Mouse (Mus musculus) hindbrain, embryonic 12.5 days (tissue): ENCODE results near the gene Etfb. TPM values are rescaled to one million over a fixed set of nuclear protein-coding genes. Genes with fewer than 3 reads are reported as not detected.
A peak's percentile ranks its signal among the peaks of the same experiment; 100 is the strongest.

Source experiments
- ATAC-seq: fragments of 200-750 bp; cut with Nextera tagmentation; 2 replicates; pipeline ENCODE4 v1.8.0; 2017; ENCODE audit warnings: moderate TSS enrichment; ENCODE audit not compliant: low FRiP score
- H3K27ac ChIP-seq: fragments of 300-500 bp; sonication (generic); 2 replicates; pipeline ENCODE4 v1.5.1; 2016; ENCODE audit warnings: mild to moderate bottlenecking
- H3K27me3 ChIP-seq: fragments of 300-500 bp; sonication (generic); 2 replicates; pipeline ENCODE4 v1.6.1; 2016; ENCODE audit warnings: mild to moderate bottlenecking
- H3K36me3 ChIP-seq: fragments of 300-500 bp; sonication (generic); 2 replicates; pipeline ENCODE4 v1.6.1; 2016; ENCODE audit warnings: mild to moderate bottlenecking
- H3K4me1 ChIP-seq: fragments of 300-500 bp; sonication (generic); 2 replicates; pipeline ENCODE4 v1.6.1; 2016
- H3K4me2 ChIP-seq: fragments of 300-500 bp; sonication (generic); replicated peaks from 2 replicates; pipeline ENCODE4 v1.6.1; 2016; ENCODE audit warnings: mild to moderate bottlenecking
- H3K4me3 ChIP-seq: fragments of 300-500 bp; sonication (generic); 2 replicates; pipeline ENCODE4 v1.5.1; 2016; ENCODE audit warnings: mild to moderate bottlenecking
- H3K9ac ChIP-seq: fragments of 300-500 bp; sonication (generic); 2 replicates; pipeline ENCODE4 v1.6.1; 2016; ENCODE audit warnings: mild to moderate bottlenecking, moderate library complexity
- H3K9me3 ChIP-seq: fragments of 300-500 bp; sonication (generic); replicated peaks from 2 replicates; pipeline ENCODE4 v1.6.1; 2016; ENCODE audit warnings: mild to moderate bottlenecking
- WGBS: fragments of 180-500 bp; shearing (Covaris S2); methylation state at CpG from one replicate; pipeline ENCODE4 v1.1.7; 2016; 5-methylcytosine and 5-hydroxymethylcytosine counted together
- microRNA-seq: library from miRNA; unstranded; fragments of <30 nt; microRNA quantifications from one replicate; pipeline ENCODE4, GENCODE M21; 2017
- polyA plus RNA-seq: library from polyadenylated mRNA; unstranded; fragments of >200 nt; fragmentation: Nextera tagmentation; extraction: Ambion mirVana; gene quantifications from 2 replicates; pipeline ENCODE4 v1.2.1, GENCODE M21; 2016

Etfb gene
- polyA plus RNA-seq, 1 experiment from 2014 or later = 170 TPM

- WGBS = 64% methylated on average over 8 of the region's 8 CpGs
- Histone ChIP-seq H3K27ac (no peak overlapping the region; the same call in 1 of the 2 replicates), H3K4me1 (peaks cover 15% of the 10 kb centered on the region), H3K9me3 (no peaks in the 10 kb centered on the region), H3K4me2 (no peak overlapping the region), H3K9ac (no peak overlapping the region), H3K27me3 (peaks cover 21% of the 10 kb centered on the region), H3K36me3 (peaks cover 9% of the 10 kb centered on the region; the same call in 1 of the 2 replicates), H3K4me3 (no peak overlapping the region)
- ATAC-seq = peak; percentile 77
Observed at GRCm38 (mm10) chr7:43482090-43482716, 38.3 kb downstream of the Etfb start.

DNA sequence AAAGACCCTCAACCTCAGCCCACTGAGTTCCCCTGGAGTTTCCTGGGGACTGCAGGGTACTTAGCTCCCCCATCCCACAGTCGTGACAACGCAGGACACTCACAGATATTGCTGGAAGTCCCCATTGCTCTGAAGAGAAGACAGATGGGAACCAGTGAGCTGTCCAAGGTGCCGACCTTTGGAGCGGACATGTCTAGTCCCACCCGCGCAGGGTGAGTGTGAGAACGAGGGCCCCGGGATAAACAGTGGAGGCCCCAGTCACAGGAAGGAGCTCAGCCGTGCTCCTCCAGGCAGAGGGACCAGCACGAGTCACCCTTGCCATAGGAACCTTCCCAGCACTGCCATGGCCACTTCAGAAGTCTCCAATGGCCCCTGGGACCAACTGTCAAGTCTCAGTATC lies 39.4 kb downstream of the Etfb start:
- no peak overlapping the region for H3K4me2 ChIP-seq
- no peak overlapping the region for H3K4me3 ChIP-seq
- H3K9ac ChIP-seq = no peak overlapping the region
- no peaks in the 10 kb centered on the region for H3K9me3 ChIP-seq
- H3K27me3 ChIP-seq = peaks cover 11% of the 10 kb centered on the region
- WGBS = 27% methylated on average over 10 of the region's 10 CpGs
- ATAC-seq = no peak
- H3K36me3 ChIP-seq = peaks cover 9% of the 10 kb centered on the region; the same call in 1 of the 2 replicates
- no peak overlapping the region for H3K27ac ChIP-seq
- H3K4me1 ChIP-seq = peaks cover 16% of the 10 kb centered on the region

DNA sequence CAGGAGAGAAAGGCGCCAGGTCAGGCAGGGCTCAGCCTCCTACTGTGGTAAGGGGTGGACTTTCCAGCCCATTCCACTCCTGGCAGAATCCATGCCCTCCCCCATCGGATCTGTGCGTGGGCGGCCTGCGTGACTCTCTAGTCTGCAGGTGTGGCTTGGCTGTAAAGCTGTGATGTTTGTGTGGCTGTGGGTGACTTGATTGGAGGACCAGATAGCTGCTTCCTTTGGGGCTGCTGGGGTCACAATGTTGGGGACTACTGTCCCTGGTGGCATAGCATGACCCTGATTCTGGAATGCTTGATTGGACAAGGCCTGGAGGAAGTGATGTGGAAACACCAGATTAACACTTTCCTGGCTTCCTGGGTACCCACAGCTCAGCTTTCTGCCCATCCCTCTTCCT lies 44.8 kb downstream of the Etfb start:
- Histone ChIP-seq H3K9ac (peak overlapping the region; percentile 84; the same call in 1 of the 2 replicates), H3K36me3 (no peaks in the 10 kb centered on the region), H3K27ac (no peak overlapping the region), H3K4me3 (peak overlapping the region; percentile 62), H3K4me2 (peak overlapping the region; percentile 60), H3K4me1 (peaks cover 19% of the 10 kb centered on the region), H3K27me3 (peaks cover 2% of the 10 kb centered on the region; the same call in 1 of the 2 replicates), H3K9me3 (no peaks in the 10 kb centered on the region)
- no peak for ATAC-seq
- WGBS = 43% methylated on average over 5 of the region's 5 CpGs

DNA sequence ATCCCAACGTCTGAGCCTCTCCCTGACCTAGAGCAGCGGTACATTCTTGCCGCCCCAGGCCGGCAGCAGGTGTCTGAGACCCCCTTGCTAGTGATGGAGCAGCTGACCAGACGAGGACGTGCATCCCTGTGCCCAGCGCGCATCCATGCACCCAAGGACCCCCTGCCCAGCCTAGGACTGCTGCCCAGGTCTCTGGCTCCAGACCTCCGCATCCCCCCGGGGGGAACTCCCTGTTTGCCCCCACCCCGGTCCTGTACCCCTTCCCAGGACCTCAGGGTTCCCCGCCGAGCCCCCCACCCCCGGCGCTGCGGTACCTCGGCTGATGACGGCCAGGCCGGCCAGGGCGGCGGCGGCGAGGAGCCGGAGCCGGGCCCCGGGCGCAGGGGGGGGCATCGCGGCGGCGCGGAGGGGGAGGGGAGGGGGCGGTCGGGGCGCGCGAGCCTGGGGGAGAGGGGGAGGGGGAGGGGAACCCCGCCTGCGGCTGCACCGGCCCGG lies 45.8 kb downstream of the Etfb start, which contains the start of gene Iglon5:
Iglon5 (minus strand) TSS at position 445 of the 495 bp plus-strand sequence.
- peak within 1 kb of the TSS; percentile 62 for H3K4me3 ChIP-seq
- H3K4me2 ChIP-seq = peak within 1 kb of the TSS; percentile 60
- H3K27me3 ChIP-seq = peaks cover 5% of the 10 kb centered on the region; the same call in 1 of the 2 replicates
- peaks cover 19% of the 10 kb centered on the region for H3K4me1 ChIP-seq
- peak; percentile 67 for ATAC-seq
- H3K9ac ChIP-seq = peak within 1 kb of the TSS; percentile 84
- WGBS = 2% methylated on average over 18 of the region's 41 CpGs
- H3K36me3 ChIP-seq = no peaks in the 10 kb centered on the region
- peak within 1 kb of the TSS; percentile 85 for H3K27ac ChIP-seq
- H3K9me3 ChIP-seq = no peaks in the 10 kb centered on the region

DNA sequence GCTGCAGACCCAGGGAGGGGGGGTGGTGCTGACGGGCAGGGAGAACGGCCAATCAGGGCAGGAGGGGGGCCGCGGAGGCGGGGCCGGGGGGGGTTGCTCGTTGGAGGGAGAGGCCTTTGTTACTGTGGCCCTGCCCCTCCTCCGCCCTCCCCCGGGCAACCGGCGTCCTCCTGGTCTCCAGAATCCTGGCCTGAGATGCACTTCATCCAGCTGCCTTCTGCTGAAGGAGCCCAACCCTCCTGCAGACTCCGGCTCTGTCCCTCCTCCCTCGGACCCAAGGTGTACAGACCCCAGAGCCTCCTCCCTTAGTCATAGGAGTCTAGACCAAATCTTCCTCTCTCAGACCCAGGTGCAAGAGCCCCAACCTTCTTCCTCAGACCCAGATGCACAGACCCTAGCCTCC lies 46.3 kb downstream of the Etfb start:
- Histone ChIP-seq H3K27ac (peak overlapping the region; percentile 85), H3K9ac (peak overlapping the region; percentile 84), H3K36me3 (no peaks in the 10 kb centered on the region), H3K27me3 (peaks cover 5% of the 10 kb centered on the region; the same call in 1 of the 2 replicates), H3K9me3 (no peaks in the 10 kb centered on the region), H3K4me2 (peak overlapping the region; percentile 60), H3K4me3 (peak overlapping the region; percentile 62), H3K4me1 (peaks cover 19% of the 10 kb centered on the region)
- peak; percentile 88 for ATAC-seq
- 0% methylated on average over 12 of the region's 13 CpGs for WGBS

GRCm38 (mm10) chr7:43490861-43491260 lies 47.0 kb downstream of the Etfb start:
- Histone ChIP-seq H3K9me3 (no peaks in the 10 kb centered on the region), H3K27ac (peak overlapping the region; percentile 85; the same call in 1 of the 2 replicates), H3K36me3 (no peaks in the 10 kb centered on the region), H3K9ac (no peak overlapping the region), H3K4me2 (peak overlapping the region; percentile 60), H3K27me3 (peaks cover 5% of the 10 kb centered on the region; the same call in 1 of the 2 replicates), H3K4me3 (0 out of 2 replicates have a peak overlapping the region, but pooled peaks have one; percentile 62), H3K4me1 (peaks cover 19% of the 10 kb centered on the region)
- 0 out of 2 replicates have a peak, but pooled peaks have one; percentile 11 for ATAC-seq
- 70% methylated on average over 9 of the region's 9 CpGs for WGBS

DNA sequence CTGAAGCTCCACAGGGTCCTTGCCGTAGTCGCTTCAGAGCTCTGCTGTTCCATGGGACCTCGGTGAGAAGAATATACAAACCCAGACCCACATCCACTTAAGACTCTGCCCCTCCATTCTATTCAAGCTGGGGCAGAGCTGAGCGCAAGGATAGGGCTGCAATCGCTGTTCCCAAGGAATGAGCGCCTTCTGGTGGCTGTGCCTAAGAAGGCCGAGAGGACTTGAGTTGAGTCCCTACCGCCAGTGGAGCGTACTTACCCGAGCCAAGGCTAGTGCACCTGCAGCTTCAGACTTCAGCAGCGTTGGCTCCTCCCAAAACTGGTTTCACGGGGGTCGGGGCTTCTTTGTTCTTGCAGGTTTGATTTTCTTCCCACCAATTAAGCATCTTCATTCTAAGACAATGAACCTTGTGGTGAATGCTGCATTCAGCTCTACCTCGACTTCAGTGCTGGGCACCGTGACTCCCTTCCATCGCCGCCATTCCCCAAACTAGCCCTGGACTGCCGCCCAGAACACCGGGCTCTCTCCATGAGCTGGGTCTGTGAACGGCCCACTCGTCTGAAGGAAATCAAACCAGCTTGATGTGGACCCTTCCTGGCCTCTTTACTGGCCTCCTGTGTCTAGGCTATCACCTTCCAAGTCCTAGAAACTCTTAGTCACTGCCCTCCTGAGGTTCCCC lies 51.6 kb downstream of the Etfb start:
- peaks cover 5% of the 10 kb centered on the region; the same call in 1 of the 2 replicates for H3K27me3 ChIP-seq
- 0 out of 2 replicates have a peak overlapping the region, but pooled peaks have one; percentile 1 for H3K4me2 ChIP-seq
- WGBS = 15% methylated on average over 21 of the region's 21 CpGs
- H3K36me3 ChIP-seq = no peaks in the 10 kb centered on the region
- no peak overlapping the region for H3K27ac ChIP-seq
- H3K4me3 ChIP-seq = no peak overlapping the region
- 0 out of 2 replicates have a peak, but pooled peaks cover 5% of the 10 kb centered on the region for H3K9me3 ChIP-seq
- H3K9ac ChIP-seq = no peak overlapping the region
- peak; percentile 42 for ATAC-seq
- H3K4me1 ChIP-seq = 0 out of 2 replicates have a peak, but pooled peaks cover 4% of the 10 kb centered on the region

Small RNA genes within 50 kb of the gene (microRNA-seq; reads per million reads assigned to microRNA genes)
- 1.1 reads per million for gene Mir7051

Other genes starting within 250 kb of the Etfb start
- 15.8 and 18.1 TPM in 2 replicates for gene Zfp715, start 130.8 kb upstream of the Etfb start, polyA plus RNA-seq
- 0.09 TPM in 1 of 2 replicates, not detected in the other for gene Siglecf, start 92.7 kb upstream of the Etfb start, polyA plus RNA-seq
- not detected in 2 replicates for gene Siglecg, start 35.9 kb upstream of the Etfb start, polyA plus RNA-seq
- gene Lim2, start 16.4 kb upstream of the Etfb start, polyA plus RNA-seq = not detected in 2 replicates
- gene Nkg7, start 7.0 kb upstream of the Etfb start, polyA plus RNA-seq = 0.27 TPM in 1 of 2 replicates, not detected in the other
- gene Cldnd2, start 3.3 kb upstream of the Etfb start, polyA plus RNA-seq = not detected in 2 replicates
- 0.50 TPM in 1 of 2 replicates, not detected in the other for gene Gm45233, start within 50 bp of the Etfb start, polyA plus RNA-seq
- 6.5 and 6.7 TPM in 2 replicates for gene Vsig10l, start 19.1 kb downstream of the Etfb start, polyA plus RNA-seq
- gene Iglon5, start 46.0 kb downstream of the Etfb start, polyA plus RNA-seq = 3.4 and 4.2 TPM in 2 replicates
- gene 4931406B18Rik, start 61.9 kb downstream of the Etfb start, polyA plus RNA-seq = not detected in 2 replicates
- 0.70 and 1.4 TPM in 2 replicates for gene Cd33, start 100.3 kb downstream of the Etfb start, polyA plus RNA-seq
- gene Zfp658, start 118.2 kb downstream of the Etfb start, polyA plus RNA-seq = 8.4 and 9.6 TPM in 2 replicates
- 17.2 and 17.6 TPM in 2 replicates for gene Zfp719, start 135.5 kb downstream of the Etfb start, polyA plus RNA-seq
- gene Zfp819, start 163.1 kb downstream of the Etfb start, polyA plus RNA-seq = 0.34 and 0.37 TPM in 2 replicates
- gene Ceacam18, start 190.6 kb downstream of the Etfb start, polyA plus RNA-seq = not detected in 2 replicates
- gene Siglece, start 216.1 kb downstream of the Etfb start, polyA plus RNA-seq = 0.18 and 0.44 TPM in 2 replicates
- 16.4 and 17.0 TPM in 2 replicates for gene Ctu1, start 227.9 kb downstream of the Etfb start, polyA plus RNA-seq
- gene Klk14, start 246.3 kb downstream of the Etfb start, polyA plus RNA-seq = not detected in 2 replicates